Mouse (Mus musculus): ENCODE measurements at regions not wholly inside any gene's neighbourhood (a gene's known extent, or its start where the extent isn't known, plus 50 kb on each side); places are given as distances from the start of the nearest gene placed in this dataset.

DNA sequence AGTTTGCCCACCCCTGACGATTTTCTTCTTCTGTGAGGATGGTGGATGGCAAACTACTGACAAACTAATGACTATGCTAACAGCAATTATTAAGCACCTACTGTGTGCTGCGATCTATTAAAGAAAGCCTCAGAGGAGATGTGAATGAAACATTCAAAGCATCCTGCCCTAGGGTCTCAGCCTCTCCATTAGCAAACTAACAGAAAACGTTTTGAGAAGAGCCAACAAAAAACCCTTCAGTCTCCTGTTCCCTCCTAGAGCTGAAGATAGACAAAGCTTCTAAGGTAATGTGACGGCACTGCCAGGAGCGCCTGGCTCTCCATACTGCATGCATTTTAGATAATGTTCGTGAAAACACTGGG is 270.4 kb upstream of the Irx3 start:
- H3K4me1 ChIP-seq = peaks cover 23% of the 10 kb centered on the region
- no peaks in the 10 kb centered on the region for H3K36me3 ChIP-seq (replicated peaks)
- H3K27ac ChIP-seq = no peak overlapping the region
- peaks cover 12% of the 10 kb centered on the region for H3K27me3 ChIP-seq (replicated peaks)
- no peaks in the 10 kb centered on the region for H3K9me3 ChIP-seq
- no peak overlapping the region for H3K4me3 ChIP-seq
- H3K4me2 ChIP-seq = no peak overlapping the region
- H3K9ac ChIP-seq = no peak overlapping the region
- ATAC-seq (replicated peaks) = no peak
- WGBS = 17% methylated on average over 6 of the region's 6 CpGs

DNA sequence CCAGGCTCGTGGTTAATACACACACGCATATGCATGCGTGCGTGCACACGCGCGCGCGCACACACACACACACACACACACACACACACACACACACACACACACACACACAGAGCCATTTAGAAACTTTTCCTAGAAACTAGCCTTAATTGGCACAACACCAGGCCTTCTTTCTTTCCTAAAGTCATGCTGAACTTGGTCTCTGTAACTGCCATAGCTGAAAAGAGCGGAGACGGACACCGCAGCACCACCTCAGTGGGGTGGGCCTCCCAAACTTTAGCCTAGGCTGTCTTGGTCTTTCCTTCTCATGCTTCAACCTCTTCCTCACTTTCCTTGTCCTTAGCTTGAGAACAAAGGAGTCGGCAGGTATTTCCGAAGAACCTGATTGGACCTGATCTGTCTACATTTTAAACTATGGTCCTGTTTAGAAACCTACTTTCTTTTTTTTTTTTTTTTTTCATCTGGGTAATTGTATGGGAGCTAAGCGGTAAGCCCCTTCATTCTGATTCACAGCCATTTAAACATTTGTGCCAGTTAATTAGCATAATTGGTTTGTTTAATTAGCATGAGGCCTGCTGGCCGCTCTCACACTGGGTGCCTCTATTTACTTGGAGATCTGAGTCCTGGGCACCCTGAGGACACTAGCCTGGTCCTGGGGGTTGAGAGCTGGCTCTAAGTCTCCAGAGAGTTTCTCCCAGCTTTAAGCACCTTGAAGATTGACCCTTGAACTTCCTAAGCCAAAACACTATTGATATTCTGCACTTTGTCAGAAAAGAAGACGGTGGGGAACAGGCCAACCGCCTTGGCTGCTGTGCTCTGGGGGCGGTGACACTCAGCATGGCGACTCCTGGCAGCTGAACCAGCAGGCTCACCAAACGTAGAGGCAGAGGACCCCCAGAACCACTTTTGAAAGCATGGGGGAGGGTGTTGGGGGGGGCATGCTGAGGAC is 269.7 kb upstream of the Irx3 start:
- H3K27me3 ChIP-seq (replicated peaks) = peaks cover 12% of the 10 kb centered on the region
- WGBS = 18% methylated on average over 21 of the region's 21 CpGs

DNA sequence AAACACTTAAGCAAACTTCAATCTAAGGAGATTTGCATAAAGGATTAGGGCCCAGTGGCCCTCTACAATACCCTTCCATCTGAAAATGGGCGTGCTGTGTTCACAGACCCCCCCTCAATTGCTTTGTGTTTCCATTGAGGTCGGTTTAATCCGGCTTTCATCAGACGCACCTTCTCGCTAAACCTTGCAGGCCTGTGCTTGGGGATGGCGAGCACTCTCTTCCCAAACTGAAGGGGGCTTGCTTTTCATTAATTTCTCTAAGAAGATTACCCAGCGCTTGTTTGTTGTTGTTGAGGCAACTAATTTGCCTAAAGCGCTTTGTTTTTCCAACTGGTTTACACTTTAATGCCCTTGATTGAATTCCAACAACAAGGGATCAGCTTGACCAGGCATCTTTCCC is 268.8 kb upstream of the Irx3 start:
- Histone ChIP-seq H3K36me3 (replicated peaks) (no peaks in the 10 kb centered on the region), H3K4me2 (no peak overlapping the region), H3K4me3 (no peak overlapping the region), H3K9me3 (no peaks in the 10 kb centered on the region), H3K9ac (no peak overlapping the region), H3K27me3 (replicated peaks) (peaks cover 12% of the 10 kb centered on the region), H3K27ac (no peak overlapping the region), H3K4me1 (peaks cover 25% of the 10 kb centered on the region)
- ATAC-seq (replicated peaks) = no peak
- 15% methylated on average over 8 of the region's 8 CpGs for WGBS

More for the DNA sequence above, 269.7 kb upstream of the Irx3 start:
- peak; percentile 56; the same call in 1 of the 2 replicates for ATAC-seq (replicated peaks)
- peak overlapping the region; percentile 46; the same call in 1 of the 2 replicates for H3K27ac ChIP-seq
- no peaks in the 10 kb centered on the region for H3K36me3 ChIP-seq (replicated peaks)
- peaks cover 23% of the 10 kb centered on the region for H3K4me1 ChIP-seq
- H3K4me3 ChIP-seq = no peak overlapping the region
- no peak overlapping the region for H3K9ac ChIP-seq
- H3K4me2 ChIP-seq = no peak overlapping the region
- no peaks in the 10 kb centered on the region for H3K9me3 ChIP-seq

DNA sequence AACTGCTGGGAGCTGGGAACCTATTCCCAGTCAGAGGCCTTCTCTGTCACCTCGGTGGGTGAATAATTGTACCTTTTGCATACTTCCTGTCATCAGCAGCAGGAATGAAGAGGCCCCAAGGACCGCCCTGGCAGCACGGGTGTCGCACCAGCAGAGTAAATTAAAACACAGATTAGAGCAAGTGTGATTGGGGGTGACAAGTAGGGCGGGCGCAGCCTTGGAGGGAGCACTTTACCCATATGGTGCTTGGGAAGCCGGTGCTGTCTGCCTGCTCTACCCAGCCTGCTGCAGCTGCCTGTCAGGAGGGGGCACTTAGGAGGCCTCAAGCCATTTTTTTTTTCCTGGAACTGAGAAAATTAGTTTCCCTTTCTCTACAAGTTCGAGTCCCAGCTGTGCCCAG is 264.6 kb upstream of the Irx3 start:
- Histone ChIP-seq H3K9ac (no peak overlapping the region), H3K9me3 (no peaks in the 10 kb centered on the region), H3K27me3 (replicated peaks) (peaks cover 23% of the 10 kb centered on the region), H3K4me3 (no peak overlapping the region), H3K27ac (no peak overlapping the region), H3K4me1 (peaks cover 27% of the 10 kb centered on the region; the same call in 1 of the 2 replicates), H3K36me3 (replicated peaks) (no peaks in the 10 kb centered on the region), H3K4me2 (no peak overlapping the region)
- WGBS = 22% methylated on average over 8 of the region's 8 CpGs
- ATAC-seq (replicated peaks) = peak; percentile 34; the same call in 1 of the 2 replicates

DNA sequence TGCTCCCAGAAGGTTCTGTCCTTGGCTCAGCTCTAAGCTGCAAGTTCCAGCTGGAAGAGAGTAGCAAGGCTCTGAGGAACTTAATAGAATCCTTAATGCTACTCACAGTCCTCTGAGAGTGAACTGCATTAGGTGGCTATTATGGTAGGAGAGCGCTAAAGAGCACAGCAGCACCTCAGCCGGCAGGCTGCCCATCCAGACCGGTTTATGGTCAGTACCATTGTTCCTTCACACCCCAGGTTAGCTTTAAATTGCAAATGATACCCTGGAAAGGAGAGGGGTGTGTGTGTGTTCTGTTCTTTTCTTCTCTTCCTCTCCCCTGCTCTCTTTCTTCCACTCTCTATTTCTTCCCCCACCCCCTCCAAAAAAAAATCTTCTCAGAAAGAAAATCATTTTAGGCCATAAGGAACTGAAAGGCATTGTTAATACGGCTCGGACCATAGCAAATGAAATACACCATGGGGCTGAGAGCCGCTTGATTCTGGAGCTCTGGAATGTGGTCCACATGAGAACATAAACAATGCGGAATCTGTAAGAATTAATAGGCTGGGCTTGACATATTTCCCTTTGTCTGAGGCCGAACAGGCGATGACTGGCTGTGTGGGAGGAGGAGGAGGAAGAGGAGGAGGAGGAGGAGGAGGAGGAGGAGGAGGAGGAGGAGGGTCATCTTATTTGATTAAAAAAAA is 263.8 kb upstream of the Irx3 start:
- Histone ChIP-seq H3K9me3 (no peaks in the 10 kb centered on the region), H3K27me3 (replicated peaks) (peaks cover 26% of the 10 kb centered on the region), H3K4me3 (no peak overlapping the region), H3K4me2 (no peak overlapping the region), H3K36me3 (replicated peaks) (no peaks in the 10 kb centered on the region), H3K4me1 (peaks cover 20% of the 10 kb centered on the region; the same call in 1 of the 2 replicates), H3K9ac (no peak overlapping the region), H3K27ac (no peak overlapping the region)
- WGBS = 10% methylated on average over 9 of the region's 9 CpGs
- ATAC-seq (replicated peaks) = no peak

DNA sequence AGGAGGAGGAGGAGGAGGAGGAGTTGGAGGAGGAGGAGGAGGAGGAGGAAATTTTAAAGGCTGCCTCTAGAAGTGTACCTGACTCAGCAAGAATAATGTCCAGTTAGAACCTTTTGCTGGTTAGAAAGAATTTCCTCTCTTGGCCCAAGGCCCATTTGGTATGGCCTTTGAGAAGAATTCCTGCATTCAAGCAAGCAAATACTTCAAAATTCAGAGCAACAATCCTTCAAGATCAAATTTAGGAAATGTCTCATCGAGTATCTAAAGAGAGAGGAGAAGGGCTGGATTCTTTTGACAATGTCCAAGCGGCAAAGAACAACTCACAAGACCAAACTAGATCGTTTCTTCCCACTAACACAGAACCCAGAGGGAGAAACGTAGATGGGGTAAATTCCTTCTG is 263.1 kb upstream of the Irx3 start:
- H3K9ac ChIP-seq = no peak overlapping the region
- H3K4me3 ChIP-seq = no peak overlapping the region
- peaks cover 17% of the 10 kb centered on the region; the same call in 1 of the 2 replicates for H3K4me1 ChIP-seq
- 17% methylated on average over 4 of the region's 4 CpGs for WGBS
- ATAC-seq (replicated peaks) = no peak
- H3K27me3 ChIP-seq (replicated peaks) = peaks cover 30% of the 10 kb centered on the region
- H3K27ac ChIP-seq = no peak overlapping the region
- no peaks in the 10 kb centered on the region for H3K36me3 ChIP-seq (replicated peaks)
- H3K9me3 ChIP-seq = no peaks in the 10 kb centered on the region
- no peak overlapping the region for H3K4me2 ChIP-seq

DNA sequence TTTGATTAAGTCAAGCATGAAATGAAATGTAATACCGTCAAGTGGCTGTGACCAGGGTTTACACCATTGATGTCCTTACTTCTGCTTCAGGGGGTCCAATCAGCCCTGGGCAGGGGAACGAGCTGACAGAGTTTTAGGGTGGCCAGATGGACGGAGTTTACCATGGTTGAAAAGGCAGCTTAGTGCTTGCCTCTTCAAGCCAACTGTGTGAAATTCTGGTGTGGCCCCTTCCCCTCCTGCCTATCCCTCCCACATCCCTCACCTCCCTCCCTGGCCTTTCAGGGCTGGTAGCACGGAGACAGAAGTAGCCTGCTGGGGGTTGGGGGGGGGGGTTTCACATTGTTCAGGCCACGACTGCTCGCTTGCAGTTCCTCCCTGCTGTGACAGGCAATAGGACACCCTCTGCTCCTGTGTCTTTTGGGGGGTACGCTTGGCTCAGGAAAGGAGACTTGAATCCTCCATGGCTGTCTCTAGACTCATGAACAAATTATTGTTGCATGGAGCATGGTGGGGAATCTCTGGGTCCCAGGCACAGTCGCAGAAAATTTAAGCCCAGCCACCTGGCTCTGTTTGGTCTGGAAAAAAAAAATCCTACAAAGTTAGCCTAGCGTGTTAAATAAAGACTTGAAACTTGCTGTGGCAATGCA is 262.4 kb upstream of the Irx3 start:
- Histone ChIP-seq H3K4me2 (no peak overlapping the region), H3K4me1 (peaks cover 17% of the 10 kb centered on the region; the same call in 1 of the 2 replicates), H3K9ac (no peak overlapping the region), H3K27me3 (replicated peaks) (peaks cover 32% of the 10 kb centered on the region), H3K4me3 (no peak overlapping the region), H3K27ac (no peak overlapping the region), H3K36me3 (replicated peaks) (no peaks in the 10 kb centered on the region), H3K9me3 (no peaks in the 10 kb centered on the region)
- 7% methylated on average over 9 of the region's 9 CpGs for WGBS
- ATAC-seq (replicated peaks) = no peak

DNA sequence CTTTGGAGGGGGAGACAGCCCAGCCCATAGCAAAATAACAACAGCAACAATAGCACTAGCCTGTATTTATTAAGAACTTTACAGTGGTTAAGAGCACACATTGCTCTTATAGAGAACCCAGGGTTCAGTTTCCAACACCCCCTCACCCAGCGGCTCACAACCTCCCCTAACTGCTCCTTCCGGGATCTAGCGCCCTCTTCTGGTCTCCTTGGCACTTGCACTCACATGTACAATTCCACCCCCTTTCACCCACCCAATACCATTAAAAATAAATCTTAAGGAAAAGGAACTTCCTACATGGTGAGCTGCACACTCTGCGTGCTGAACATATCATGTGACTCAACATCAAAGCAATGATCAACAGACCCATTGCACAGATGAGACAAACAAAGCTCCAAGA is 261.5 kb upstream of the Irx3 start:
- Histone ChIP-seq H3K9ac (no peak overlapping the region), H3K4me3 (no peak overlapping the region), H3K27me3 (replicated peaks) (peaks cover 35% of the 10 kb centered on the region), H3K4me2 (no peak overlapping the region), H3K36me3 (replicated peaks) (no peaks in the 10 kb centered on the region), H3K27ac (no peak overlapping the region), H3K4me1 (peaks cover 21% of the 10 kb centered on the region; the same call in 1 of the 2 replicates), H3K9me3 (no peaks in the 10 kb centered on the region)
- no peak for ATAC-seq (replicated peaks)
- WGBS = 78% methylated on average over 4 of the region's 4 CpGs

DNA sequence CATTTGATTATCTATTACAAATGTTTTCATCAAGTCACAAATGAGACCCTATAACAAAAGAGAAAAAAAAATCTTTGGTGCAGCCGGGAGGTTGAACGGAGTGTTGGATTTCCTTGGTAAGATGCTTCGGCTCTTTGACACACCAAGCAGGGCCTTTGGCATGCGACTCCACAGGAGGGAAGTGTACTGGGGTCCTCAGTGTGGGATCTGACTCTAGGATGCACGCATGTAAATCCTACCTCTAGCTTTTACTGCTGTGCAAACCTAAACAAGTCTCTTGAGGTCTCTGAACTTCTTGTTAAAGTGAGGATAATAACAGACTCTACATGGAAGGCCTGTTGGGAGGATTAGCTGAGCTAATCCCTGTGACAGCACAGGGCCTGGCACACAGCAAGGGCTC is 257.6 kb upstream of the Irx3 start:
- Histone ChIP-seq H3K4me3 (no peak overlapping the region), H3K27me3 (replicated peaks) (peaks cover 32% of the 10 kb centered on the region; the same call in 1 of the 2 replicates), H3K4me2 (no peak overlapping the region), H3K27ac (no peak overlapping the region), H3K4me1 (peaks cover 11% of the 10 kb centered on the region; the same call in 1 of the 2 replicates), H3K9ac (no peak overlapping the region), H3K36me3 (replicated peaks) (no peaks in the 10 kb centered on the region), H3K9me3 (no peaks in the 10 kb centered on the region)
- WGBS = 23% methylated on average over 5 of the region's 5 CpGs
- ATAC-seq (replicated peaks) = no peak

DNA sequence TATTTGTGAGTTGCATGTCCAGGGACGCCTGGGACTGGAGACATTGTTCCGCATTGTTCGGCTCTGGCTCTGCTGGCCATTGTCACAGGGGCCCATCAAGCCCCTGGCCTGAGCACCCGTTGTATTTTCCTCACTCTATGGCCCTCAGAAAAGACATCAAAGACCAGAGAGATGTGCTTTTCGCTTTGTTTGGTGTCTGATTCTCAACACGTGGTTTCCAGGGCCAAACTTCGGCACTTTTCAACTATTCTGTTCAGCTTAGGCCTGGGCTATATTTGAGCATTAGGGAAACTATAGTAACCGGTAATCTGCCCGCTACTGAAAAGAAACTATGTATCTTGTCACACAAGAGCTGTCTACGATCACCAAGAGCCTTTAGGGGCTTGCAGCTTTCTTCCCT is 257.1 kb upstream of the Irx3 start:
- H3K36me3 ChIP-seq (replicated peaks) = no peaks in the 10 kb centered on the region
- peaks cover 32% of the 10 kb centered on the region; the same call in 1 of the 2 replicates for H3K27me3 ChIP-seq (replicated peaks)
- H3K9me3 ChIP-seq = no peaks in the 10 kb centered on the region
- H3K27ac ChIP-seq = no peak overlapping the region
- ATAC-seq (replicated peaks) = no peak
- H3K4me1 ChIP-seq = peaks cover 6% of the 10 kb centered on the region; the same call in 1 of the 2 replicates
- no peak overlapping the region for H3K4me2 ChIP-seq
- no peak overlapping the region for H3K4me3 ChIP-seq
- 16% methylated on average over 10 of the region's 10 CpGs for WGBS
- H3K9ac ChIP-seq = no peak overlapping the region

DNA sequence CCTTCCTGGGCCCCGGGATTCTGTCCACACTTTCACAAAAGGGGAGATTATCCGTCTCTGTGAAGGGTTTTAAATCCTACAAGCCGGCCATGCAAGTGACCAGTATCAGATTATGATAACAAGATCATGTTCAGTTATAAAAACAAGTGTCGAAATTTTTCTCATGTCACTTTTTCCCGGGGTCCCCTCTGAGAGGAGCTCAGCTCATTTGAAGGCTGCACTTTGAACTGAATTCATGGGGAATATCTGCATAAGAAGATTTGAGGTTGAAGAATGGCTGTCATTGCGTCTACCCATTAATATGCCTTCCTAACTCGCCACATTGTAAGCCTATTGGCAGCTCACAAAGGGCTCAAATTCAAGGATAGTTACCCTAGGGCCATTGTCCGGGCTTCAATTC is 256.0 kb upstream of the Irx3 start:
- Histone ChIP-seq H3K36me3 (replicated peaks) (no peaks in the 10 kb centered on the region), H3K9me3 (no peaks in the 10 kb centered on the region), H3K4me2 (no peak overlapping the region), H3K4me1 (0 out of 2 replicates have a peak, but pooled peaks cover 4% of the 10 kb centered on the region), H3K9ac (no peak overlapping the region), H3K27ac (no peak overlapping the region), H3K4me3 (no peak overlapping the region), H3K27me3 (replicated peaks) (peaks cover 32% of the 10 kb centered on the region; the same call in 1 of the 2 replicates)
- ATAC-seq (replicated peaks) = no peak
- 21% methylated on average over 8 of the region's 8 CpGs for WGBS

DNA sequence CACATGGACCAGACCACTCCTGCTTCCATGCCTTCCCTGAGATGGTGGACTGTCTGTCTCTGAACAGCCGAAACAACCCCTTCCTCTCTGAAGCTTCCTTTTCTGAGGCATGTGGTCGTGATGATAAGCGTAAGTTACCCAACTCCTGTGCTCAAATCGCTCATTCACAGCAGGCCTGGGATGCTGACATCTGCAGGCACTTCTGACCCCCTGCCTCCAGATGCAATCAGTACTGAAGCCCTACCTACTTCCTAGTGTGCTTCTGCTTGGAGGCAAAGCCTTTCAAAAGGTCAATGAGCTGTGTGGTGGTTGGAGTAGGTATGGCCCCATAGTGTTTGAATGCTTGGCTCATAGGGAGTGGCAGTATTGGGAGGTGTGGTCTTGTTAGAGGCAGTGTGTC is 253.7 kb upstream of the Irx3 start:
- H3K4me1 ChIP-seq = 0 out of 2 replicates have a peak, but pooled peaks cover 4% of the 10 kb centered on the region
- no peak overlapping the region for H3K27ac ChIP-seq
- peaks cover 18% of the 10 kb centered on the region; the same call in 1 of the 2 replicates for H3K27me3 ChIP-seq (replicated peaks)
- no peak overlapping the region for H3K4me3 ChIP-seq
- H3K9me3 ChIP-seq = no peaks in the 10 kb centered on the region
- WGBS = 89% methylated on average over 4 of the region's 4 CpGs
- ATAC-seq (replicated peaks) = no peak
- H3K9ac ChIP-seq = no peak overlapping the region
- no peak overlapping the region for H3K4me2 ChIP-seq
- no peaks in the 10 kb centered on the region for H3K36me3 ChIP-seq (replicated peaks)

Measured in midbrain, embryonic 15.5 days (tissue).